Mouse (Mus musculus): ENCODE results near the gene Cux2.

DNA sequence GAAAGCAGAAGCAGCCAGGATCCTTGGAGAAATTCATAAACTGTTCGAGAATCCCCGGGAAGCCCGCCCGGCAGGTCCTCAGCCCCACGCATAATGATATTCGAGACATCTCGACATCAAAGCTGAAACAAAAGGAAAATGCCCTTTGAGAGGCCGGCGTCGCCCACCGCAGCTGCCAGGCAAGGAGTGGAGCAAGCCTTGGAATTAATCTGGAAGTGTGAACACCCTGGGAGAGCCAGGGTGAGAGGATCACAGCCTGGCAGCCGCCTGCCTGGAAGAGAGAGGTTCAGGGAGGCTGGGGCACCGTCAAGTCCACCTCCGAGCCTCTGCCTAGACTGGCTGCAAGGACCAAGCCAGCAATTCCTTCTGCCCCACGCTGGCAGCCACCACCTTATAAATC is 3.7 kb upstream of the Cux2 start:
- no peak for TF ChIP-seq CTCF (IDR thresholded peaks at IDR 0.05; ENCODE audit: insufficient read depth, low read length)
- no peak for TF ChIP-seq POLR2A (IDR thresholded peaks at IDR 0.05; ENCODE audit: borderline replicate concordance, extremely low read depth, low read depth, low read length)
